Mouse (Mus musculus) CH12.LX (cell line): ENCODE measurements around the gene Crls1.

ENCODE experiments used
- CHD2 ChIP-seq: IDR thresholded peaks from 2 replicates; pipeline ENCODE4 v1.6.1; 2011; ENCODE audit warnings: low read length, improper control_type of control experiment
- UBTF ChIP-seq: IDR thresholded peaks from 2 replicates; pipeline ENCODE4 v1.6.1; 2012; ENCODE audit warnings: low read depth, mild to moderate bottlenecking, inconsistent platforms, low read length, improper control_type of control experiment, moderate library complexity
- ZMIZ1 ChIP-seq: IDR thresholded peaks from 2 replicates; pipeline ENCODE4 v1.6.1; 2012; ENCODE audit warnings: low read depth, mild to moderate bottlenecking, inconsistent platforms, low read length, improper control_type of control experiment

DNA sequence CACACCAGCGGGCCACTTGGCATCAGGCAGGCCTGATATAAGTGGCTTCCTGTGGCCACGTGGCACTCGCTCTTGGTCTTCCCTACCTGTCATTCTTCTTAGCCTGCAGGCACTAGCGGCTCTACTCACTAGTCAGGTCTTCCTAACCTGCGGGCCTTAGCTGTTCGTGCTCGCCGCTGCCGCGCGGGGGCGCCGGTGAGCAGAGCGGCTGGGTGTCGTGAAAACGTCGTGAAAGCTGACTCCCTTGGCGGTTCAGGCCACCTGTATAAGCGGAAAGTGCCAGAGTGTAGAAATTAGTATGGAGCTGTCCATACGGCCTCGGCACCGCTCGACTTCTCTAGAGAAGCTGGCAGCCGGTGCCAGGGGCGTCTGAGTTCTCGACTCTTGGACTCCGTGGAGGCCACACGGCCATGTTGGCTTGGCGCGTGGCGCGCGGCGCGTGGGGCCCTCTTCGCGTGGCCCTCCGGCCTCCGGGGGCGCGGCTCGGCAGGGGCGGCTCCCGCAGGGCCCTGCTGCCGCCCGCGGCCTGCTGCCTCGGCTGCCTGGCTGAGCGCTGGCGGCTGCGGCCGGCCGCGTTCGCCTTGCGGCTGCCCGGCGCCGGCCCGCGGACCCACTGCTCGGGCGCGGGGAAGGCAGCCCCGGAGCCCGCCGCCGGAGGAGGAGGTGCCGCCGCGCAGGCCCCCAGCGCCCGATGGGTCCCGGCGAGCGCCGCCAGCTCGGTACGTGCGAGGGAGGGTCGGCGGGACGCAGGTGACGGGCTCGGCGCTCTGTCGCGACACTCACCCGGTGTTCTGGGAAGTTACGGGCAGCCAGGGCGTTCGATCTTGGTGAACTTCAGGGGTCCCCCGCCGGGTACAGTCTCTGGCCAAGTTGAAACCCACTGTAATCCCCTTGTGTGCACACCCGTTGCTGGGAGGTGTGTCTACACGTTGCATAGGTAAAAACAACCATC is at the start of gene Crls1:
- TF ChIP-seq ZMIZ1: peak; percentile 92
- no peak for TF ChIP-seq CHD2
- peak; percentile 86 for TF ChIP-seq UBTF
